ENCODE assay signal across 9 mouse cellular contexts in genomic region chr7:27180036-27180435, GRCm38 (mm10). TPM values are rescaled to one million over a fixed set of nuclear protein-coding genes. Genes with fewer than 3 reads are reported as not detected.
DNase-seq lines count a peak whose midpoint lies in the region; ATAC-seq lines count a peak whose summit lies in the region.
"Had no signal": no experiment of that assay in that cellular context is flagged by ENCODE, and none has a peak within 500 bp of the region (broad histone marks: within the 10 kb centered on the region; RNA-seq: fewer than 3 reads in every experiment).

No protein-coding gene starts in this region.

- peak overlapping the region; percentile 65 for H3K4me3 ChIP-seq in limb, embryonic 12.5 days (replicated peaks)
- H3K4me3 ChIP-seq in limb, embryonic 10.5 days, result no peak overlapping the region
- no peak overlapping the region for H3K4me3 ChIP-seq in midbrain, embryonic 14.5 days (replicated peaks; ENCODE audit: low read depth, low read length)

- no peaks in the 10 kb centered on the region for H3K27me3 ChIP-seq in limb, embryonic 12.5 days
- no peaks in the 10 kb centered on the region for H3K27me3 ChIP-seq in limb, embryonic 10.5 days (ENCODE audit: low read depth, poor library complexity, severe bottlenecking)
- no peaks in the 10 kb centered on the region for H3K27me3 ChIP-seq in midbrain, embryonic 14.5 days (ENCODE audit: control insufficient read depth, insufficient read depth, low read length)

- 81% methylated on average over 5 of the region's 5 CpGs for WGBS in limb, embryonic 12.5 days
- 88% methylated on average over 5 of the region's 5 CpGs for WGBS in limb, embryonic 10.5 days
- 38% methylated on average over 5 of the region's 5 CpGs for WGBS in midbrain, embryonic 14.5 days

- peak overlapping the region; percentile 57 for H3K4me2 ChIP-seq in limb, embryonic 12.5 days
- H3K4me2 ChIP-seq in midbrain, embryonic 14.5 days (ENCODE audit: low read length), result 0 out of 2 replicates have a peak overlapping the region, but pooled peaks have one; percentile 4

- H3K9ac ChIP-seq in limb, embryonic 12.5 days (replicated peaks), result no peak overlapping the region
- H3K9ac ChIP-seq in midbrain, embryonic 14.5 days (replicated peaks; ENCODE audit: low read length), result no peak overlapping the region

- H3K36me3 ChIP-seq in limb, embryonic 12.5 days, result peaks cover 26% of the 10 kb centered on the region
- peaks cover 30% of the 10 kb centered on the region for H3K36me3 ChIP-seq in limb, embryonic 10.5 days
- peaks cover 18% of the 10 kb centered on the region for H3K36me3 ChIP-seq in midbrain, embryonic 14.5 days (ENCODE audit: control insufficient read depth, insufficient read depth, low read length)

- 0 out of 2 replicates have a peak, but pooled peaks cover under 1% of the 10 kb centered on the region for H3K9me3 ChIP-seq in limb, embryonic 12.5 days
- no peaks in the 10 kb centered on the region for H3K9me3 ChIP-seq in limb, embryonic 10.5 days (replicated peaks)
- H3K9me3 ChIP-seq in midbrain, embryonic 14.5 days (ENCODE audit: control insufficient read depth, low read length), result no peaks in the 10 kb centered on the region

- peak overlapping the region; percentile 86; the same call in 1 of the 2 replicates for H3K27ac ChIP-seq in limb, embryonic 12.5 days
- H3K27ac ChIP-seq in limb, embryonic 10.5 days, result no peak overlapping the region
- peak overlapping the region; percentile 82 for H3K27ac ChIP-seq in midbrain, embryonic 14.5 days (replicated peaks; ENCODE audit: low read depth, low read length)

- no peak for ATAC-seq in limb, embryonic 12.5 days (ENCODE audit: insufficient number of reproducible peaks, insufficient read depth, low FRiP score, low TSS enrichment, low read depth)
- no peak for ATAC-seq in midbrain, embryonic 14.5 days (ENCODE audit: low FRiP score, low TSS enrichment)

- no peak for DNase-seq in limb, embryonic 10.5 days (ENCODE audit: low spot score)
- DNase-seq in gastrocnemius, postnatal 10 days, result peak; percentile 73
- DNase-seq in kidney, postnatal 14 days, result peak; percentile 88
- peak; percentile 56 for DNase-seq in midbrain, embryonic 14.5 days
- no peak for DNase-seq in thymus, postnatal 36 days
- no peak for DNase-seq in Muller cell, postnatal 12 days (ENCODE audit: inconsistent ontology term)
- DNase-seq in left cerebral cortex, adult 8-10 months (ENCODE audit: low spot score in 2 of 2), result no peak

- peaks cover 3% of the 10 kb centered on the region; the same call in 1 of the 2 replicates for H3K4me1 ChIP-seq in limb, embryonic 12.5 days (replicated peaks)
- peaks cover 11% of the 10 kb centered on the region; the same call in 1 of the 2 replicates for H3K4me1 ChIP-seq in limb, embryonic 10.5 days
- peaks cover 14% of the 10 kb centered on the region for H3K4me1 ChIP-seq in midbrain, embryonic 14.5 days (ENCODE audit: control insufficient read depth, insufficient read depth, low read length)

RNA-seq across cellular contexts. Expression of gene Gm21983, which starts 0.8 kb away (rescaled TPM):
- polyA plus RNA-seq in limb, embryonic 12.5 days (2016; fragmentation: Nextera tagmentation; extraction: Ambion mirVana), result 0.61 and 1.5 TPM in 2 replicates
- 0.81 TPM in 1 of 2 replicates, not detected in the other for polyA plus RNA-seq in limb, embryonic 10.5 days (2016; fragmentation: Nextera tagmentation; extraction: Ambion mirVana)
- total RNA-seq in gastrocnemius, postnatal 10 days (2021), result not detected
- polyA plus RNA-seq in midbrain, embryonic 14.5 days (2014; fragmentation: Nextera tagmentation; extraction: Ambion mirVana), result not detected in 2 replicates
- total RNA-seq in left cerebral cortex, adult 8-10 months (2022), result not detected
- total RNA-seq: hematopoietic stem cell, adult 5-6 weeks had no signal

RNA-seq across cellular contexts. Expression of gene Mia, which starts 0.9 kb away (rescaled TPM):
- polyA plus RNA-seq in limb, embryonic 12.5 days (2016; fragmentation: Nextera tagmentation; extraction: Ambion mirVana), result 23.8 and 42.8 TPM in 2 replicates
- polyA plus RNA-seq in limb, embryonic 10.5 days (2016; fragmentation: Nextera tagmentation; extraction: Ambion mirVana), result 1.1 and 5.0 TPM in 2 replicates
- not detected for total RNA-seq in gastrocnemius, postnatal 10 days (2021)
- 6.8 and 8.1 TPM in 2 replicates for polyA plus RNA-seq in midbrain, embryonic 14.5 days (2014; fragmentation: Nextera tagmentation; extraction: Ambion mirVana)
- 1 to 10 TPM in 2 of 4 experiments, under 1 TPM in 2; 0.48 to 2.0 (median 1.4) TPM for total RNA-seq in left cerebral cortex, adult 8-10 months (2022)
- total RNA-seq: hematopoietic stem cell, adult 5-6 weeks had no signal

RNA-seq across cellular contexts. Expression of gene Rab4b, which starts 1.3 kb away (rescaled TPM):
- 59.8 and 60.0 TPM in 2 replicates for polyA plus RNA-seq in limb, embryonic 12.5 days (2016; fragmentation: Nextera tagmentation; extraction: Ambion mirVana)
- polyA plus RNA-seq in limb, embryonic 10.5 days (2016; fragmentation: Nextera tagmentation; extraction: Ambion mirVana), result 59.8 and 67.0 TPM in 2 replicates
- 10 to 100 TPM; 22.7 to 25.2 TPM for total RNA-seq in gastrocnemius, postnatal 10 days (2021)
- polyA plus RNA-seq in midbrain, embryonic 14.5 days (2014; fragmentation: Nextera tagmentation; extraction: Ambion mirVana), result 87.7 and 99.6 TPM in 2 replicates
- total RNA-seq in left cerebral cortex, adult 8-10 months (2022), result 100 to 1,000 TPM in 3 of 4 experiments, 10 to 100 TPM in 1; 94.2 to 108 (median 101) TPM

RNA-seq across cellular contexts. Expression of gene Egln2, which starts 13.4 kb away (rescaled TPM):
- polyA plus RNA-seq in limb, embryonic 12.5 days (2016; fragmentation: Nextera tagmentation; extraction: Ambion mirVana), result 87.3 and 88.9 TPM in 2 replicates
- polyA plus RNA-seq in limb, embryonic 10.5 days (2016; fragmentation: Nextera tagmentation; extraction: Ambion mirVana), result 95.2 and 97.8 TPM in 2 replicates
- total RNA-seq in gastrocnemius, postnatal 10 days (2021), result 10 to 100 TPM; 83.9 to 91.4 TPM
- polyA plus RNA-seq in midbrain, embryonic 14.5 days (2014; fragmentation: Nextera tagmentation; extraction: Ambion mirVana), result 57.3 and 68.7 TPM in 2 replicates
- total RNA-seq in left cerebral cortex, adult 8-10 months (2022), result 10 to 100 TPM; 87.9 to 97.7 (median 93.6) TPM

RNA-seq across cellular contexts. Expression of gene BC024978, which starts 15.5 kb away (rescaled TPM):
- 4.0 and 4.1 TPM in 2 replicates for polyA plus RNA-seq in limb, embryonic 12.5 days (2016; fragmentation: Nextera tagmentation; extraction: Ambion mirVana)
- 3.6 and 4.5 TPM in 2 replicates for polyA plus RNA-seq in limb, embryonic 10.5 days (2016; fragmentation: Nextera tagmentation; extraction: Ambion mirVana)
- 10 to 100 TPM in 1 of 2 experiments, 1 to 10 TPM in 1; 9.2 to 13.3 TPM for total RNA-seq in gastrocnemius, postnatal 10 days (2021)
- 3.6 and 4.0 TPM in 2 replicates for polyA plus RNA-seq in midbrain, embryonic 14.5 days (2014; fragmentation: Nextera tagmentation; extraction: Ambion mirVana)
- 10 to 100 TPM; 21.0 to 25.0 (median 23.2) TPM for total RNA-seq in left cerebral cortex, adult 8-10 months (2022)

Comparison
In these comparisons a context has a peak if more than half of its experiments do, and no peak if none do; other contexts are left out.
1. DNase-seq: peak in gastrocnemius, postnatal 10 days (single experiment), kidney, postnatal 14 days (single experiment) and midbrain, embryonic 14.5 days (single experiment); none in limb, embryonic 10.5 days (single experiment), thymus, postnatal 36 days (0 of 2), Muller cell, postnatal 12 days (single experiment) and left cerebral cortex, adult 8-10 months (0 of 2).